Mouse (Mus musculus) gastrocnemius, adult 18-20 months (tissue): ENCODE measurements around the gene Mvb12b. TPM values are rescaled to one million over a fixed set of nuclear protein-coding genes. Genes with fewer than 3 reads are reported as not detected.

Experiments used
- DNase-seq: peaks from one replicate; pipeline ENCODE4 v3.0.0; 2021; ENCODE audit warnings: low spot score
- total RNA-seq, 2 experiments: library from RNA; stranded (reverse); gene quantifications; 2 replicates each; pipeline ENCODE4 v1.2.3; 2021

Mvb12b gene
- total RNA-seq, 2 experiments from 2014 or later: 27.5 to 27.9 TPM

DNA sequence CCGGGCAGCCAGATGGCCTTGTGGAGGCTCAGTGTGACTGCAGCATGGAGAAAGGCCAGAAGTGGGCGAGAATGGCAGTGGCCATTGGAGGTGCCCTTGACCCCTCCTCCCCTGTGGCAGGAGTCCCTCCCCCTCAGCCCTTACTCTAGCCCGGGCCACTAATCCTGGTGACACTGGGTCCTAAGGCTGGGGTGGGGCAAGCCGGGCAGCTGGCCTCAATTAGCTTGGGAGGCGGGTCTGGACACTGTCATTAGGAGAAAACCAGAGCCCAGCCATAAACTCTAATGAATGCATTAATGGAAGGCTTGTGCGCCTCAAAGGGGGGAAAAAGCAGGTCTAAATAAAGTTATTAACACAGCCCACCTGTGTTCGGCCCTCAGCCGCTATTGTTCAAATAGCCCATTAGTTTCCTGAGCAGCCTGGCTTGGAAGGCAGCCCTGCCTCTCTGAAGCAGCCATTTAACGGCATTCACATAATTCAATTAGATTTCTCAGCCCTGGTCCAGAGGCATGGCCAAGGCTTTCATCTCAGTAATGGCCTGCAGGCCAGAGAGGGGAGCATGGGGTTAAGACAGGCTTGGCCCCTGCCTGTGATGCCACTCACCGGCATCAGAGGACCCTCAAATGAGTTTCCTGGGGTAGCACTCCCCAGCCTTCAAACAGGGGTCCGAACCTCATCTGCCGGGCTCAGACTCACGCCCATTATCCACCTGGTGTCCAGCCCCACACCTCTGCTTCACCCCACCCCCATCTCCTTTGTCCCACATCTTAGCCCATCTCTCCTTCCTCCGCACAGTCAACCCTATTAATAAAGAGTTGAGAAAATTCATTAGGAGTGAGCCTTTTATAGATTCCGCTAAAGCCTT, 186.9 kb downstream of the Mvb12b start:
- DNase-seq: no peak

DNA sequence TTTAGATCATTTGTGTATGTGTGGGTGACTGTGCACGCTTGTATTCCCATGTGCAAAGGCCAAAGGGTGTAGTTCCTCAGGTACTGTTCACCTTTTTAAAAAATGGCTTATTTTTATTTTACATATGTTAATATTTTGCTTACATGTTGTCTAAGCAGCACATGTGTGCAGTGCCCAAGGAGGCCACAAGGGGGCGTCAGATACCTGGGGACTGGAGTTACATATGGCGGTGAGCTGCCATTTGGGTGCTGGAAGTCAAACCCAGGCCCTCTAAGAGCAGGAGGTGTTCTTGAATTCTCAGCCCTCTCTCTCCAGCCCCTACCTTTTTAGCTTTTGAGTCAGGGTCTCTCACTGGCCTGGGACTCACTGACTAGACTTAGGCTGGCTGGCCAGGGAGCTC, 188.8 kb downstream of the Mvb12b start:
- no peak for DNase-seq

DNA sequence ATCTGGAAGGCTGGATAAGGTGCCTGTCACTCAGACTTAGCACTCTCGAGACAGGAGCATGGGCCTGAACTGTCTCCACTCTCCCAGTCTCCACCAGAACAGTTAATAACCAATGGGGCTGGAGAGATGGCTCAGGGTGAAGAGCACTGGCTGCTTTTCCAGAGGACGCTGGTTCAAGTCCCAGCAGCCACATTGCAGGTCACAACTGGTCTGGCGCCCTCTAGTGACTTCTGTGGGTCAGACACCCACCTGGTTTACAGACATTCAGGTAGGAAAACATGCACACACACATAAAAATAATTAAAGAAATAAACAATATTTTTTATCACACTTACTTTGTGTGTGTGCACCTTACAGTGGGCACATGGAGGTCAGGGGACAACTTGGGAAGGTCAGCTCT, 191.3 kb downstream of the Mvb12b start:
- DNase-seq: no peak

DNA sequence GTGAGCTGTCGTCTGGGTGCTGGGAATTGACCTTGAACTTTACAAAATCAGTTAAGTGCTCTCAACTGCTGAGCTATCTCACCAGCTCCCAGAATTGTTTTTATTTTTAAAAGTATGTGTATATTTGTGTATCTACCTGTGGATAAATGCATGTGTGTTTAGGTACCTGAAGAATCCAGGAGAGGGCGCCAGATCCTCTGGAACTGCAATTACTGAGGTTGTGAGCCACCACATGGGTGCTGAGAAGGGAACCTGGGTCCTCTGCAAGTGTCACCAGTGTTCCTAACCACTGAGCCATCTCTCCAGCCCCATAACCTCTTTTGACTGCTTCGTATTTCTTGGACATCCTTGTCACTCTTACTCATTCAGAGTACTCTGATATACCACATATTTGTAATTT, 193.8 kb downstream of the Mvb12b start:
- no peak for DNase-seq

GRCm38 (mm10) chr2:33689880-33690462, 197.8 kb downstream of the Mvb12b start:
- DNase-seq: no peak

DNA sequence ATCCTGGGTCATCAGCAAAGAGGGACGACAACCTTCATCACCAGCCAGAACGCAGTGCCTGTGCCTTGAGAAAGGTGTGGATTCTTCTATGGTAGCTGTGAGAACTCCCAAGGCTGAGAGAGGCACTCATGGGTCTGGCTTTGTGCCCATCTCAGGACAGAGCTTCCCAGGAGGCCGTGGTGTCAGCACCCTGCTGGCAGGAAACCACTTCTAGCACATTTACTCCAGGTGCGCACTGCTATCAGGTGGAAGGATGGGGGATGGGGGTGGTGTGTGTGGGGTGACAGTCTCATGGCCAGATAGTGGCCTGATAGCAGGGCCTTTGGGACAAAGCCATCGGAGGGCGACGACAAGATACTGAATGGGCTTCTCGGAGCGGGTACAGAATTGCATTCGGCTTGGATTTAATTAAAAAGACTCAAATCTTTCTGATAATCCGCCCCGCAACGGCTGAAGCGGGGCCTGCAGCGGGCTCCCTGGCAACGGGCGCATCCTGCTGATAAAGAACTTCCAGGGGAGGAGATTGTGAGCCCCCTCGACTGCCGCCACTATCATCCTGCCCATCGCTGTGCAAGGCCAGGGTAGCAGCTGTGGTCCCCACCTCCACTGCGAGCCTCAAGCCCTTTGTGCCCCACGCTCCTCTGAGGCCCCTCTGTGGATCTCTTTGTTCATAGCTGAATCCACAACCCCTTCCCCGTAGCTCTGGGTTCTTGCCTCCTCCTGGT, 198.4 kb downstream of the Mvb12b start:
- DNase-seq: no peak

DNA sequence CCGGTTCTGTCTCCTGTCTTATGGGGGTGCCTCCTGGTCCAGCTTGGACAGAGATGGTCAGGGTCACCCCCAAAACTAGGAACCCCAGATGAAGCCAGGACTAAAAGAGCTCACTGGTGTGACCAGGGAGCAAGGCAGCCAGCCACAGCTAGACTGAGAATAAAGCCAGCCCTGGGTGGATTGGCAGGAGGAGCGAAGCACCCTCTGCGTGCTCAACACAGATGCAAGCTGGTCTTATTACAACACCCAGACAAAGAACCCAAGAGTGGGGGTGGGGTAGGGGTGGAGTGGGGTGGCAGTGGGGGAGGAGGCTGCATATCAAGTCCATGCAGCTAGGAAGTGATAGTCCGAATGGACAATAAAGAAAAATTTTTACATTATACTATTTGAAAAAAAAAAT, 204.2 kb downstream of the Mvb12b start:
- DNase-seq: no peak

GRCm38 (mm10) chr2:33683095-33683494, 204.7 kb downstream of the Mvb12b start:
- no peak for DNase-seq

GRCm38 (mm10) chr2:33682219-33682618, 205.5 kb downstream of the Mvb12b start:
- DNase-seq: peak; percentile 25

Other genes starting within 250 kb of the Mvb12b start
- under 1 TPM; 0.05 to 0.21 TPM for gene Lmx1b, start 247.4 kb downstream of the Mvb12b start, total RNA-seq